Mouse (Mus musculus): ENCODE measurements around the gene Mvb12b.

- TF ChIP-seq TAL1 (IDR thresholded peaks at IDR 0.05; ENCODE audit: low read length) (no peak), GATA1 (IDR thresholded peaks at IDR 0.05; ENCODE audit: low read length) (no peak)
Measured at GRCm38 (mm10) chr2:33808032-33808431, 79.7 kb downstream of the Mvb12b start.
